Mouse (Mus musculus) MEL (cell line): ENCODE results near the gene Tbxas1. TPM values are rescaled to one million over a fixed set of nuclear protein-coding genes. Genes with fewer than 3 reads are reported as not detected.

Experiments used
- DNase-seq: peaks from one replicate; pipeline ENCODE4 v3.0.0; 2011; ENCODE audit warnings: low read depth, low spot score
- H3K27ac ChIP-seq: 2 replicates; pipeline ENCODE4 v1.5.1; 2012; ENCODE audit warnings: low read depth, mild to moderate bottlenecking, control low read depth, low read length, moderate library complexity; ENCODE audit not compliant: control insufficient read depth
- H3K27me3 ChIP-seq, 2 experiments: fragments of 150-350 bp in 1 of 2; sonication (generic) in 1 of 2; 2 replicates each; pipeline ENCODE4 v1.6.1; 2012; ENCODE audit warnings: low read length in 2 of 2, mild to moderate bottlenecking in 2 of 2, improper control_type of control experiment in 1 of 2, moderate library complexity in 1 of 2; ENCODE audit not compliant: insufficient read depth in 2 of 2, control insufficient read depth in 1 of 2
- H3K36me3 ChIP-seq, 2 experiments: 2 replicates each; pipeline ENCODE4 v1.6.1; 2012 to 2014; ENCODE audit warnings: low read length in 2 of 2, improper control_type of control experiment in 1 of 2, inconsistent platforms in 1 of 2, mild to moderate bottlenecking in 1 of 2; ENCODE audit not compliant: insufficient read depth in 2 of 2, control insufficient read depth in 1 of 2
- H3K4me1 ChIP-seq, 2 experiments: fragments of 150-350 bp in 1 of 2; sonication (generic) in 1 of 2; 2 replicates each; pipeline ENCODE4 v1.6.1; 2012; ENCODE audit warnings: low read length in 2 of 2, improper control_type of control experiment in 1 of 2, mild to moderate bottlenecking in 1 of 2; ENCODE audit not compliant: insufficient read depth in 2 of 2, control insufficient read depth in 1 of 2
- H3K4me3 ChIP-seq, 2 experiments: fragments of 150-350 bp in 1 of 2; sonication (generic) in 1 of 2; 2 replicates each; pipeline ENCODE4 v1.5.1; 2012; ENCODE audit warnings: low read depth in 2 of 2, low read length in 2 of 2, mild to moderate bottlenecking in 2 of 2, moderate library complexity in 2 of 2, control low read depth in 1 of 2, improper control_type of control experiment in 1 of 2; ENCODE audit not compliant: control insufficient read depth in 1 of 2, insufficient read depth in 1 of 2
- H3K79me2 ChIP-seq: 2 replicates; pipeline ENCODE4 v1.6.1; 2012; ENCODE audit warnings: mild to moderate bottlenecking, low read length, moderate library complexity; ENCODE audit not compliant: control insufficient read depth, poor library complexity, insufficient read depth
- H3K9ac ChIP-seq: 2 replicates; pipeline ENCODE4 v1.6.1; 2012; ENCODE audit warnings: low read depth, mild to moderate bottlenecking, control low read depth, low read length, moderate library complexity; ENCODE audit not compliant: control insufficient read depth, poor library complexity, severe bottlenecking
- H3K9me3 ChIP-seq: fragments of 150-350 bp; sonication (generic); replicated peaks from 2 replicates; pipeline ENCODE4 v1.6.1; 2012; ENCODE audit warnings: mild to moderate bottlenecking, low read length, improper control_type of control experiment, moderate library complexity; ENCODE audit not compliant: insufficient read depth
- BHLHE40 ChIP-seq: IDR thresholded peaks from 2 replicates; pipeline ENCODE4 v1.6.1; 2012; ENCODE audit warnings: low read depth, mild to moderate bottlenecking, inconsistent platforms, low read length, improper control_type of control experiment, borderline replicate concordance
- CHD2 ChIP-seq: IDR thresholded peaks from 2 replicates; pipeline ENCODE4 v1.6.1; 2011; ENCODE audit warnings: low read length, improper control_type of control experiment
- CTCF ChIP-seq, 3 experiments: IDR thresholded peaks in 2 of 3; conservative IDR thresholded peaks in 1 of 3; 2 replicates each; pipeline ENCODE4 v1.5.1; 2011 to 2012; ENCODE audit warnings: low read length in 3 of 3, low read depth in 2 of 3, mild to moderate bottlenecking in 2 of 3, improper control_type of control experiment in 1 of 3, inconsistent platforms in 1 of 3, mixed read lengths in 1 of 3, moderate library complexity in 1 of 3; ENCODE audit not compliant: control insufficient read depth in 1 of 3, insufficient read depth in 1 of 3, poor library complexity in 1 of 3, severe bottlenecking in 1 of 3
- ELF1 ChIP-seq: IDR thresholded peaks from 2 replicates; pipeline ENCODE4 v1.6.1; 2014; ENCODE audit warnings: low read depth, mild to moderate bottlenecking, inconsistent platforms, low read length, improper control_type of control experiment, moderate library complexity
- ETS1 ChIP-seq: IDR thresholded peaks from 2 replicates; pipeline ENCODE4 v1.6.1; 2012; ENCODE audit warnings: low read depth, mild to moderate bottlenecking, inconsistent platforms, low read length, improper control_type of control experiment, moderate library complexity
- MAFK ChIP-seq: IDR thresholded peaks from 2 replicates; pipeline ENCODE4 v1.6.1; 2011; ENCODE audit warnings: low read depth, mild to moderate bottlenecking, low read length, improper control_type of control experiment, borderline replicate concordance
- NELFE ChIP-seq: IDR thresholded peaks from 2 replicates; pipeline ENCODE4 v1.6.1; 2011; ENCODE audit warnings: low read depth, low read length, improper control_type of control experiment
- NRF1 ChIP-seq: IDR thresholded peaks from 2 replicates; pipeline ENCODE4 v1.6.1; 2014; ENCODE audit warnings: low read depth, mild to moderate bottlenecking, inconsistent platforms, low read length, improper control_type of control experiment, moderate library complexity; ENCODE audit not compliant: poor library complexity, insufficient read depth, severe bottlenecking
- POLR2AphosphoS2 ChIP-seq: IDR thresholded peaks from 2 replicates; pipeline ENCODE4 v1.6.1; 2011; ENCODE audit warnings: low read length, improper control_type of control experiment
- SIN3A ChIP-seq: IDR thresholded peaks from 2 replicates; pipeline ENCODE4 v1.6.1; 2012; ENCODE audit warnings: low read length, improper control_type of control experiment, inconsistent platforms
- SMC3 ChIP-seq: IDR thresholded peaks from 2 replicates; pipeline ENCODE4 v1.6.1; 2011; ENCODE audit warnings: low read depth, low read length, improper control_type of control experiment
- TAL1 ChIP-seq: IDR thresholded peaks from 2 replicates; pipeline ENCODE4 v1.6.1; 2012; ENCODE audit warnings: mild to moderate bottlenecking, inconsistent platforms, low read length, moderate library complexity, mixed read lengths
- TBP ChIP-seq: IDR thresholded peaks from 2 replicates; pipeline ENCODE4 v1.8.0; 2011; ENCODE audit warnings: low read depth, low read length, improper control_type of control experiment
- UBTF ChIP-seq: IDR thresholded peaks from 2 replicates; pipeline ENCODE4 v1.6.1; 2012; ENCODE audit warnings: low read depth, mild to moderate bottlenecking, inconsistent platforms, low read length, improper control_type of control experiment, moderate library complexity, borderline replicate concordance; ENCODE audit not compliant: insufficient read depth
- USF1 ChIP-seq: IDR thresholded peaks from 2 replicates; pipeline ENCODE4 v1.6.1; 2014; ENCODE audit warnings: low read depth, mild to moderate bottlenecking, inconsistent platforms, low read length, improper control_type of control experiment, moderate library complexity
- ZC3H11A ChIP-seq: IDR thresholded peaks from 2 replicates; pipeline ENCODE4 v1.6.1; 2012; ENCODE audit warnings: low read depth, mild to moderate bottlenecking, inconsistent platforms, low read length, improper control_type of control experiment
- ZMIZ1 ChIP-seq: IDR thresholded peaks from 2 replicates; pipeline ENCODE4 v1.6.1; 2012; ENCODE audit warnings: low read depth, mild to moderate bottlenecking, inconsistent platforms, low read length, improper control_type of control experiment, moderate library complexity
- ZNF384 ChIP-seq: IDR thresholded peaks from 2 replicates; pipeline ENCODE4 v1.6.1; 2012; ENCODE audit warnings: low read depth, mild to moderate bottlenecking, inconsistent platforms, low read length, improper control_type of control experiment
- polyA plus RNA-seq, 2 experiments: library from polyadenylated mRNA; stranded (reverse) in 1 of 2; unstranded in 1 of 2; fragments of >175 nt in 1 of 2; fragments of >200 nt in 1 of 2; gene quantifications; 2 replicates each; pipeline versions ENCODE4 v1.2.1 to v1.2.4; 2012; ENCODE audit warnings: low replicate concordance in 2 of 2, low read depth in 1 of 2; ENCODE audit not compliant: insufficient read length in 2 of 2, insufficient read depth in 1 of 2, missing spikeins in 1 of 2
- total RNA-seq: library from RNA; depleted of rRNA; stranded (reverse); fragments of 300-350 nt; gene quantifications from 2 replicates; pipeline ENCODE4 v1.2.3, GENCODE M21; 2012

The Tbxas1 gene
- total and polyA plus RNA-seq, 3 experiments = 0.54 to 2.7 TPM; not detected in 1

DNA sequence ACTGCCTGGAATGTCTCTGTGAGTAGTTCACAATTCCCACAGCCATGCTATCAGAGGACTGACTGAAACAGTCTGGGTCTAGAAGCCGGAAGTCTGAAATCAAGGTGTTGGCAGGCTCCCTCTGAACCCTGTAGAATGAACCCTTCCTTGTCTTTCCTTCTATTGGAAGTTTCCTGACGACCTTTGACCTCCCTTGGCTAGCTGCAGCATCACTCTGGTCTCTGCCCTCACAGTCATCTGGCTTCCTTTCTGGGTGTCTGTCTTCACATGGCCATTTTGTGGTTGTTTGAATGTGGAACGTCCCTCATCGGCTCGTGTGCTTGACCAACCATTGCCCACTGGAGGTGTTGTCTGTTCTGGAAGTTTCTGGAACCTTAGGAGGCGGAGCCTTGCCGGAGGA is 69.6 kb downstream of the Tbxas1 start:
- H3K4me1 ChIP-seq = peaks cover 0 to 14% of the 10 kb centered on the region in 2 experiments; a peak in 2 of 4 replicates
- H3K9ac ChIP-seq = no peak overlapping the region
- H3K9me3 ChIP-seq = no peaks in the 10 kb centered on the region
- no peak for DNase-seq
- H3K36me3 ChIP-seq = peaks cover 0 to 7% of the 10 kb centered on the region in 2 experiments; a peak in 2 of 4 replicates
- TF ChIP-seq TAL1 (no peak), UBTF (no peak), SIN3A (no peak), ELF1 (no peak), ETS1 (no peak), MAFK (no peak), BHLHE40 (no peak), ZNF384 (no peak), CTCF (IDR thresholded peaks at IDR 0.05 in 2 of 3, conservative IDR thresholded peaks at IDR 0.05 in 1 of 3; ENCODE audit: control insufficient read depth in 1 of 3, insufficient read depth in 1 of 3, low read depth in 2 of 3, low read length in 3 of 3, poor library complexity in 1 of 3, severe bottlenecking in 1 of 3) (no peak), POLR2AphosphoS2 (no peak)
- H3K4me3 ChIP-seq = no peak overlapping the region
- H3K79me2 ChIP-seq = no peaks in the 10 kb centered on the region
- H3K27ac ChIP-seq = no peak overlapping the region
- no peaks in the 10 kb centered on the region for H3K27me3 ChIP-seq

DNA sequence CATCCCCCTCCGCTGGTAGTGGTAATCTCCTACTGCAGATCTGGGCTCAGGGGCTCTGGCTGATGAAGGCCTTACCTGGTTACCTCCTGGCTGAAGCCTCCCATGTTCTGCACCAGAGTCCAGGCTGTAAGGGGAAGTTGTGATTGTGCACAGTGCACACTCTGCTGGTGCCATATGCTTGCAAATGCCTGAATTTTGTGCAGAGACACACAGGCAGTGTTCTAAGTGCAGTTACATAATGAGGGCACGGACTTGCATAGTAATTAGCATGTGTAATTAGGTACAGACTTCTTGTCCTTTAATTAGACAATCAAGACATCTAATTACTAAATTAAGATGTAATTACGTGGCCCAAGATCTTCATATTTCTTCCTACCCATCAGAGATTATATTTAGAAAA is 70.5 kb downstream of the Tbxas1 start:
- no peaks in the 10 kb centered on the region for H3K27me3 ChIP-seq
- H3K36me3 ChIP-seq = peaks cover 0 to 16% of the 10 kb centered on the region in 2 experiments; a peak in 2 of 4 replicates
- no peak overlapping the region for H3K4me3 ChIP-seq
- peaks cover 0 to 17% of the 10 kb centered on the region in 2 experiments; a peak in 3 of 4 replicates for H3K4me1 ChIP-seq
- no peak for DNase-seq
- H3K9ac ChIP-seq = no peak overlapping the region
- no peaks in the 10 kb centered on the region for H3K79me2 ChIP-seq
- H3K27ac ChIP-seq = no peak overlapping the region
- H3K9me3 ChIP-seq = no peaks in the 10 kb centered on the region
- TF ChIP-seq SMC3 (no peak), NELFE (no peak), TBP (no peak), ZMIZ1 (no peak), ZC3H11A (no peak), USF1 (no peak), CHD2 (no peak), NRF1 (no peak)
